Mouse (Mus musculus) hindbrain, embryonic 16.5 days (tissue): ENCODE data around the gene Psme1. TPM values are rescaled to one million over a fixed set of nuclear protein-coding genes. Genes with fewer than 3 reads are reported as not detected.

Experiments
- ATAC-seq: fragments of 200-750 bp; cut with Nextera tagmentation; 2 replicates; pipeline ENCODE4 v1.8.0; 2017; ENCODE audit warnings: moderate TSS enrichment, moderate library complexity
- H3K27ac ChIP-seq: fragments of 300-500 bp; sonication (generic); 2 replicates; pipeline ENCODE4 v1.5.1; 2014; ENCODE audit warnings: low read depth, mild to moderate bottlenecking, control low read depth, low read length, moderate library complexity
- H3K27me3 ChIP-seq: fragments of 300-500 bp; sonication (generic); replicated peaks from 2 replicates; pipeline ENCODE4 v1.6.1; 2014; ENCODE audit warnings: low read length; ENCODE audit not compliant: control insufficient read depth, insufficient read depth
- H3K36me3 ChIP-seq: fragments of 300-500 bp; sonication (generic); 2 replicates; pipeline ENCODE4 v1.6.1; 2014; ENCODE audit warnings: mild to moderate bottlenecking, low read length, moderate library complexity, mixed read lengths; ENCODE audit not compliant: control insufficient read depth, insufficient read depth
- H3K4me1 ChIP-seq: fragments of 300-500 bp; sonication (generic); 2 replicates; pipeline ENCODE4 v1.6.1; 2014; ENCODE audit warnings: low read depth, low read length; ENCODE audit not compliant: control insufficient read depth, insufficient read depth
- H3K4me2 ChIP-seq: fragments of 300-500 bp; sonication (generic); 2 replicates; pipeline ENCODE4 v1.6.1; 2014; ENCODE audit warnings: mild to moderate bottlenecking, low read length, control low read depth, moderate library complexity
- H3K4me3 ChIP-seq: fragments of 300-500 bp; sonication (generic); 2 replicates; pipeline ENCODE4 v1.5.1; 2014; ENCODE audit warnings: mild to moderate bottlenecking, low read length, control low read depth, moderate library complexity
- H3K9ac ChIP-seq: fragments of 300-500 bp; sonication (generic); 2 replicates; pipeline ENCODE4 v1.6.1; 2014; ENCODE audit warnings: low read depth, mild to moderate bottlenecking, control low read depth, low read length, moderate library complexity
- H3K9me3 ChIP-seq: fragments of 300-500 bp; sonication (generic); 2 replicates; pipeline ENCODE4 v1.6.1; 2014; ENCODE audit warnings: mild to moderate bottlenecking, low read length, moderate library complexity; ENCODE audit not compliant: control insufficient read depth
- WGBS: fragments of 180-500 bp; shearing (Covaris S2); extraction: QIAGEN DNeasy Blood & Tissue Kit; methylation state at CpG from one replicate; pipeline ENCODE4 v1.1.7; 2014; 5-methylcytosine and 5-hydroxymethylcytosine counted together
- polyA plus RNA-seq: library from polyadenylated mRNA; unstranded; fragments of >200 nt; fragmentation: Nextera tagmentation; extraction: Ambion mirVana; gene quantifications from 2 replicates; pipeline ENCODE4 v1.2.1, GENCODE M21; 2015

Psme1 gene
- polyA plus RNA-seq, 1 experiment from 2014 or later: 230 TPM

GRCm38 (mm10) chr14:55563249-55563648 is 14.7 kb upstream of the Psme1 start:
- Histone ChIP-seq H3K36me3 (peaks cover 24% of the 10 kb centered on the region), H3K27me3 (no peaks in the 10 kb centered on the region), H3K27ac (no peak overlapping the region), H3K4me2 (no peak overlapping the region), H3K4me3 (no peak overlapping the region), H3K4me1 (peaks cover 15% of the 10 kb centered on the region), H3K9me3 (no peaks in the 10 kb centered on the region), H3K9ac (no peak overlapping the region)
- 93% methylated on average over 11 of the region's 11 CpGs for WGBS
- no peak for ATAC-seq

- Histone ChIP-seq H3K27me3 (no peaks in the 10 kb centered on the region), H3K27ac (no peak overlapping the region), H3K4me1 (peaks cover 13% of the 10 kb centered on the region), H3K4me2 (no peak overlapping the region), H3K9me3 (no peaks in the 10 kb centered on the region), H3K4me3 (no peak overlapping the region), H3K36me3 (peaks cover 30% of the 10 kb centered on the region), H3K9ac (no peak overlapping the region)
- ATAC-seq: no peak
- 83% methylated on average over 3 of the region's 3 CpGs for WGBS
Measured at GRCm38 (mm10) chr14:55565748-55566147, 12.2 kb upstream of the Psme1 start.

GRCm38 (mm10) chr14:55567496-55567895 is 10.4 kb upstream of the Psme1 start:
- WGBS: 86% methylated on average over 3 of the region's 3 CpGs
- Histone ChIP-seq H3K4me1 (no peaks in the 10 kb centered on the region), H3K27me3 (no peaks in the 10 kb centered on the region), H3K36me3 (peaks cover 30% of the 10 kb centered on the region), H3K4me2 (no peak overlapping the region), H3K4me3 (no peak overlapping the region), H3K27ac (no peak overlapping the region), H3K9ac (no peak overlapping the region), H3K9me3 (no peaks in the 10 kb centered on the region)
- no peak for ATAC-seq

- H3K4me3 ChIP-seq: no peak overlapping the region
- no peak for ATAC-seq
- no peaks in the 10 kb centered on the region for H3K9me3 ChIP-seq
- peaks cover 20% of the 10 kb centered on the region for H3K36me3 ChIP-seq
- 89% methylated on average over 2 of the region's 2 CpGs for WGBS
- no peak overlapping the region for H3K4me2 ChIP-seq
- H3K4me1 ChIP-seq: no peaks in the 10 kb centered on the region
- H3K9ac ChIP-seq: no peak overlapping the region
- H3K27me3 ChIP-seq: no peaks in the 10 kb centered on the region
- H3K27ac ChIP-seq: no peak overlapping the region
Measured at GRCm38 (mm10) chr14:55570588-55570987, 7.3 kb upstream of the Psme1 start.

GRCm38 (mm10) chr14:55571760-55572159 is 6.2 kb upstream of the Psme1 start:
- H3K4me1 ChIP-seq: no peaks in the 10 kb centered on the region
- H3K36me3 ChIP-seq: peaks cover 9% of the 10 kb centered on the region
- H3K27me3 ChIP-seq: no peaks in the 10 kb centered on the region
- H3K4me2 ChIP-seq: no peak overlapping the region
- no peak overlapping the region for H3K4me3 ChIP-seq
- no peak overlapping the region for H3K9ac ChIP-seq
- no peak overlapping the region for H3K27ac ChIP-seq
- H3K9me3 ChIP-seq: no peaks in the 10 kb centered on the region
- ATAC-seq: no peak

GRCm38 (mm10) chr14:55575302-55575701 is 2.6 kb upstream of the Psme1 start, which contains the start of gene Fitm1:
Gene Fitm1, plus strand, starts transcription at chr14:55575617.
- Histone ChIP-seq H3K27me3 (no peaks in the 10 kb centered on the region), H3K27ac (no peak within 1 kb of the TSS), H3K4me2 (no peak within 1 kb of the TSS), H3K4me3 (no peak within 1 kb of the TSS), H3K36me3 (no peaks in the 10 kb centered on the region), H3K9me3 (no peaks in the 10 kb centered on the region), H3K4me1 (peaks cover 5% of the 10 kb centered on the region), H3K9ac (no peak within 1 kb of the TSS)
- 87% methylated on average over 8 of the region's 8 CpGs for WGBS
- no peak for ATAC-seq

GRCm38 (mm10) chr14:55575711-55576110 is 2.2 kb upstream of the Psme1 start:
- no peak overlapping the region for H3K27ac ChIP-seq
- WGBS: 74% methylated on average over 13 of the region's 13 CpGs
- no peaks in the 10 kb centered on the region for H3K9me3 ChIP-seq
- no peaks in the 10 kb centered on the region for H3K27me3 ChIP-seq
- no peak overlapping the region for H3K9ac ChIP-seq
- peaks cover 5% of the 10 kb centered on the region for H3K4me1 ChIP-seq
- peaks cover 2% of the 10 kb centered on the region; the same call in 1 of the 2 replicates for H3K36me3 ChIP-seq
- no peak for ATAC-seq
- no peak overlapping the region for H3K4me2 ChIP-seq
- no peak overlapping the region for H3K4me3 ChIP-seq

GRCm38 (mm10) chr14:55576376-55576775 is 1.5 kb upstream of the Psme1 start:
- H3K4me3 ChIP-seq: no peak overlapping the region
- H3K4me2 ChIP-seq: no peak overlapping the region
- H3K9ac ChIP-seq: no peak overlapping the region
- no peak for ATAC-seq
- no peaks in the 10 kb centered on the region for H3K9me3 ChIP-seq
- 77% methylated on average over 16 of the region's 16 CpGs for WGBS
- peaks cover 6% of the 10 kb centered on the region for H3K36me3 ChIP-seq
- no peak overlapping the region for H3K27ac ChIP-seq
- peaks cover 5% of the 10 kb centered on the region for H3K4me1 ChIP-seq
- no peaks in the 10 kb centered on the region for H3K27me3 ChIP-seq

- H3K4me2 ChIP-seq: peak overlapping the region; percentile 93
- H3K27me3 ChIP-seq: no peaks in the 10 kb centered on the region
- peak overlapping the region; percentile 71 for H3K4me3 ChIP-seq
- H3K36me3 ChIP-seq: peaks cover 9% of the 10 kb centered on the region
- H3K9me3 ChIP-seq: no peaks in the 10 kb centered on the region
- WGBS: 31% methylated on average over 6 of the region's 6 CpGs
- peaks cover 5% of the 10 kb centered on the region for H3K4me1 ChIP-seq
- peak overlapping the region; percentile 89 for H3K27ac ChIP-seq
- peak; percentile 32 for ATAC-seq
- peak overlapping the region; percentile 93 for H3K9ac ChIP-seq
Measured at GRCm38 (mm10) chr14:55578668-55579269, 846 bp downstream of the Psme1 start.
